Mouse (Mus musculus) kidney, adult 9 months (tissue): ENCODE results near the gene Jaml.
"Not testable (repeated sequence)": the region's sequence is repeated elsewhere in the genome, so short reads cannot be mapped to it uniquely, and the experiment has no call there.

Experiments used
- DNase-seq: peaks from one replicate; pipeline ENCODE4 v3.0.0; 2022

Gene Jaml

DNA sequence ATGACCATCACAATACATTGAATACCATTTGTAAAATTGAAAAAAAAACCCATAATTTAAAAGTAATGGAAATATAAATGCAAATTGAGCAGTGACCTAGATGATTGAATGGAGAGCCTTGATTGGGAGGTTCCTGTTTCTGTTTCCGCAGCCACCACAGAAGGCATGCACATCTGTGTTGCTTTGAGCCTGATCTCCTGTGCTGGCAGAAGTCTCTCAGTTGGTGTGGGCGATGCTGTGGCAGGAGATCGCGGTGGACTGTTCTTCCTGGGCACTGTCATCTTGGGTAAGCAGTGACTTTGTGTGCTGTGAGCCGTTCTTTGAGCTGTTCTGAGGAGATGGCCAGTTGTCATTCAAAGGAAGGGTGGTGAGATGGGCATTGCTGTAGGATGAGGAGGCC, at the start of gene Jaml:
Gene Jaml (plus strand): TSS at position 173 of the 400 bp plus-strand sequence.
- DNase-seq, result no peak

DNA sequence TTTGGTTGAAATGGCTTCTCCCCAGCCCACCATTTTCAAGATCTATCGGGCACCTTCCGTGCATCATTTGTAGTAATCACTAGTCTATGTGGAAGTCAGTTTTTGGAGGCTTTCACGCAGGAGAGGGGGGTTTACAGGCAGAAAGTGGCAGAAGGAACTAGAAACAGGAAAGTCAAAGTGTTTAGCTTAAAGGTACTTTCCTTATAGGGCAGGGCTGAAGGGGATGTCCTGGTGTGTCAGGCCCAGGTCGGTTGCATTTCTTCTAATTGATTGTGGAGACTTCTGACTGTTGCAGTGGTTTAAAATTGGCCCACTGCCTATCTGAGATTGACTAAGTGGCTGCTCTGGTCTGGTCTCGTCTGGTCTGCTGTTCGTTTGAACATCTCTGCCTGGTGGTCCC, 48.6 kb upstream of the Jaml start:
- no peak for DNase-seq

DNA sequence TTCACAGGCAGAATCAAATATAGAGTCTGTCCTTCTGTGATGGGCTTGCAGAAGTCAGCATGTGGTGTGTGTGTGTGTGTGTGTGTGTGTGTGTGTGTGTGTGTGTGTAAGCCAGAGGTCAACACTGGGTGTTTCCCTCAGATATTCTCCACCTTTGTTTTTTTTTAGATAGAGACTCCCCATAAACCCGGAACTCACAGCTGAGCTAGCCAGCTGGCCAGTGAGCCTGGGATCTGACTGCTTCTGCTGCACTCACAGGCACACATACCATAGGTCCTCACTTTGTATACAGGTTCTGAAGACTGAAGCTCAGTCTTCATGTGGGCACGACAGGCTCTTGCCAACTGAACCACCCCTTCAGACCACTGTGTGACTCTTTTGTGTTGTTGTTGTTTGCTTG, 46.7 kb upstream of the Jaml start:
- DNase-seq, result no peak

DNA sequence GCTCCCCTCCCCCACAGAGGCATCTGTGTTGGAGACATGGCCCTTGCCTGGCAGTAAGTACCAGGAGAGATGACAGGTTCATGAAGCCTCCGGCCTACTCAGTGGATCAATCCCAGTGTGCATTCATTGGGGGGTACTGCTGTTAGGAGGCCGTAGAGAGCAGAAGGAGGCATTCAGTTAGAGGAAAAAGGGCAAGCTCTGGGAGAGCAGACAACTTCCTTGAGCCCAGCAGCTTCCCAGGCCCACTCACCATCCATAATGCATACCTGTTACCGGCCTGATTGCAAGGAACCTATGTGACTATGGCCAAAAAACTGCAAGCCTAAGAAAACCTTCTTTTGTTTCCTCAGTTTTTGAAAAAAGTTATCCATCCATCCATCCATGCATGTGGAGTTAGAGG, 44.5 kb upstream of the Jaml start:
- no peak for DNase-seq

DNA sequence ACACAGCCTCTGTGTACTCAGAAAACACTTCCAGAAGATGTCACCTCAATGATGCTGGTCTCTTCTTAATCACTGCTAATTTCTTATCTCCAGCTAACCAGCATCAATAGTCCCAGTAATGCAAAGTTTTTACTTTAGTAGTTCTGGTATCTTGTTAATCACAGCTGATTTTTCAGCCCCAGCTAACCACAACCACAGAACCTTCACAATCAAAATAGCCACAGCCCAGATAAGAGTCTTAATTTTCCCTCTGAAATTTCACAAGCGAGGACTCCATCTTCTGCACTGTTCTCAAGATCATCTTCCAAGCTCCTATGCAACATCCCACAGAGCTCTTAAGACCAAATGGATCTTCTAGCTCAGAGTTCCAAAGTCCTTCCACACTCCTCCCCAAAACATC, 41.2 kb upstream of the Jaml start:
- not testable (repeated sequence) for DNase-seq

DNA sequence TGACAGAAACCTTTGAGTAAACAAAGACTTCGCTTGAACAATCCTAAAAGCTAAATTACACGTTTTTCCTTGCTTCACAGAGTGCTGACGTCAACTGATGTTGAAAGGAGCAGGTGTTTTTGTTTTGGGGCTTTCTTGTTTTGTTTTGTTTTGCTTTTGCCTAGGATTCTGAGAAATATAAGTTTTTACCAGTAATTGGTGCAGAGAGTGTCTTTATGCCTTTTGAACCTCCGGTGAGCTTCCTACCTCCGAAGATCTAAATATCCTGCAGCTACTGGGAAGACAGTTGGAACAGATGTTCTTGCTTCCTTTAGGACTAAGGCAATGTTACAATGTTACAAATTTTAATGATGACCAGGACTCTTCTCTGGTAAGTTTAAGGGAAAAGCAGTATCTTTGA, 39.5 kb upstream of the Jaml start, which contains the start of gene Mpzl2:
Gene Mpzl2 (plus strand): TSS at position 301 of the 400 bp plus-strand sequence.
- no peak for DNase-seq

DNA sequence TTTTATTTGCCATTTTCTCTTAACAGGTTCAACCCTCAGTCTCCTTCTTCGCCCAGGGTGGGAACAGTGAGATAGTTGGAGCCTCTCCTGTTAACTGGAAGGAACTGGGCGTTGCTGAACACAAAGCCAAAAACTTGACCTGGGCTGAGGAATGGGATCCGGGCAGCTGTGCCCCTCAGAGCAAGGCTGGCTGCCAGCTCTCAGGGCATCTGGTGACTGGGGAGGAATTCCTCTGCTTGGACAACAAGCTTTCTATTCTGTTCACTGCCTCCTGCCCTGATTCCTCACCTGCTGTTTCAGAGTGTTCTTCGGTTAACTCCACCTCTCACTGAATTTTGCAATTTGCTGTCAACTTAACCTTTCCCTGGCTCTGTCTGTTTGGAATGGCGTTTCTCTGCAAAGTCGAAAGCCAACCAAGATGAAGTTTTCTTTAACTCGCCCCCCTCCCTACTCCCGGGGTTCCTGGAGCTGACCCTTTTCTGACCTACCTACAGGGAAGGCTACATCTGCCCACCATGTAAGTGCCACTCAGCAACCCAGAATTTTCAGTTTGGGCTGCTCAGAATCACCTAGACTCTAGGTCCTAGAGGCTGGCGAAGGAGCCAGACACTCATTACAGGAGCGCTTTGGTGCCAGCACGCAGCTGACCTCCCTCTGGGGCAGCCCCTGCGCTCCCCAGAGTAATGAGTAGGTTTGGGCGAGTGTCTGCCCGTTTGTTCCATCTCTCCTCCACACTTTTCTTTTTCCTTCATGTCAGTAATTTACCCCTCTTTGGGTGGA, 38.7 kb upstream of the Jaml start:
- DNase-seq, result peak; percentile 44

DNA sequence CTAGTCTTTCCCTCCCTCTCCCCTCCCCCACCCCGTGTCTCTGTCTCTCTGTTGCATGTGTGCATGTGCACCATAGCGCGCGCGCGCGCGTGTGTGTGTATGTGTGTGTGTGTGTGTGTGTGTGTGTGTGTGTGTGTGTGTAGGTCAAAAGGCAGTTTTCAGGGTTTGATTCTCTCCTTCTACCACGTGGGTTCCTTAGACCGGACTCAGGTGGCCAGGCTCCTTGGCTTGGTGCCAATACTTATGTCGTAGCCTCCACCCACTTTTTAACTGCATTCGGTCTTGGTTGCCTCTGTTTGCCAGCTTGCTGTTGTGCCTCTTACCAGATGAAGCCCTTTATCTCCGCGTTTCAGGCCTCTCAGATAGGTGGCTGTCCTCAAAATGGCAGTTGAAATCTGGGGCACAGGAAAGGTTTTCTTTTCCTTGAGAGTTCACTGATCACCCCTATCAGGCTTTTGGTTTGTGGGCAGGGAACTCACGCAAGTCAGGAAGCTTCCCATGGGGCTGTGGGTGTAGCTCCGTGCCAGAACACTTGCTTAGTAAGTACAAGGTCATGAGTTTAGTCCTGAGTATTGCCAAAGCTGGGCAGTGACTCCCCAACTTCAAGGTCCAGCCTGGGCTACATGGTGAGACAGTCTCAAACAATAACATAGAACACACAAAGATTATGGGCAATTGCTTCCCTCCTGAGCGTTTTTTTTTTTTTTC, 37.7 kb upstream of the Jaml start:
- peak; percentile 64 for DNase-seq

DNA sequence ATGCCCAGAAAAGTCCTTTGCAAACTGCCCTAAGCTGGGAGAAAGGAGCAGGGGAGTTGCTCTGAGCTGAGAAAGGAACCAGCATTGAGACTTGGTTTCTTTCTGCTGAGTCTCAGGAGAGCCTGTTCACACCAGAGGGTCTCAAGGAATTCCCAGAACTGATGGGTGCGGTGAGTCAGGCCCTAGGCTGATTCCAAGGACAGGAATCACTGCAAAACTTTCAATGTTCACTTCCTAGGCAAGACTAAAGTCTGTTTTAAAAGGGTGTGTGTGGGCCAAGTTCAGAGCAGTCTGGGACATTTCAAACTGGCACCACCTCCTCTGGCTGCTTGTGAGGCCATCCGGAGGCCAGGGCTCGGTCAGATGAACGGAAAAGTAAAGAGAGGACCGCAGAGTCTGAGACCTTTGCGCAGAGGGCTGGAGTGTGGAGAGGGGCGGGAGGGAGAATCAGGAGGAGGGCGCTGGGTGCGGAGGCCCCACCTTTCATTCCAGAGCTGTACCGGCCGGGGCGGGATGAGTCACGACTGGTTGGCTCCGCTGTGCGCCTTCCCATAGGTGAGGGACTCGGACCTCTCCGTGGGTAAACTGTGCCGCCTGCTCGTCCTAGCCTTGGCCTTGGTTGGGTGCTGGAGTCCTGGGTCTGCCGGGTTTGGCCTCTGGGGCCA, 36.8 kb upstream of the Jaml start:
- peak; percentile 90 for DNase-seq

DNA sequence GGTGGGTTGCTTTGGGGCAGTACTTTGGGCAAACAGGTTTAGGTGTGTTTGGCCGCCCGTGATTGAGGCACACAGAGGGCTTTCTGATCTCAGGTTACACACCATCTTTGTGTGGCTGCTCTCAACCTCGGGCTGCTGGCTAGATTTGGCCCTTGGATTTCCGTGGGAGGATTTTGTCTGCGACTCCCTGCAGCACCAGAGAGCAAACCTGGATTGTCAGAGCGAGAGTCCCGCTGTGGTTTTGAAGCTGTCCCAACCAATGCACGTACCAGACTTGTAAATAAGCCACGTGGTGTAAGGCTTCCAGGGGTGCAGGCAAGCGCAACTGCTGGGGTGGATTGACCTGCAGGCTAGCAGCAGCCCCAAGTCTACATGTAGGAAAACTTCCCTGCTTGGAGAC, 36.0 kb upstream of the Jaml start:
- DNase-seq, result peak; percentile 58

DNA sequence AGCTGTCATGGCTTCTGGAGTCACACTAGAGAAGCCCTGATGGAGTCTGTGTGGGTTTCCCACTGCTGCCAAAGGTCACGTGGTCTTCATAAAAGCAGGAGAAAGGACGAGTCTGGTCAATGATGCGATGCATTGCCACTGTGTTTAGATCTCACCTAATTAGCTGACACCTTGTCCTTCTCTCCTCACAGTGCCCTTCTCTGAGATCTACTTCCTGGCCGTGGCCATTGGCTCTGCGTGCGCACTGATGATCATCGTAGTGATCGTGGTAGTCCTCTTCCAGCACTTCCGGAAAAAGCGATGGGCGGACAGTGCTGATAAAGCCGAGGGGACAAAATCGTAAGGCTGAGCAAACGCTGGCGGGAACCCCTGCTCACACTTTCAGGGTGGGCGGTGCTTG, 32.0 kb upstream of the Jaml start:
- no peak for DNase-seq

DNA sequence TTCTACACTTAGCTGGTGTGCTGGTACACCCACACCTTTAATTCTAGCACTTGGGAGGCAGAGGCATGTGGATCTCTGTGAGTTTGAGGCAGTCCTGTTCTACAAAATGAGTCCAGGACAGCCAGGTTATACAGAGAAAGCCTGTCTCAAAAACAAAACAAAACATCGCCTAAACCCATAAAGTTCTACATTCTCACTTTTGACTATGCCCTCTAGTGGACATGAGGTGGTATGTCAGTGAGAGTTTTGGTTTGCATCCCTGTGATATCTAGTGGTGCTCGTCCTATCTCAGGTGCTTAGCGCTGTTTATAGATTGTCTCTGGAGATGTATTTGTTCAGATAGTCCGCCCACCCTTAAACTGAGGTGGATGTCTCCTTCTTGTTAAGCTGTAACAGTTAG, 30.5 kb upstream of the Jaml start:
- peak; percentile 58 for DNase-seq

DNA sequence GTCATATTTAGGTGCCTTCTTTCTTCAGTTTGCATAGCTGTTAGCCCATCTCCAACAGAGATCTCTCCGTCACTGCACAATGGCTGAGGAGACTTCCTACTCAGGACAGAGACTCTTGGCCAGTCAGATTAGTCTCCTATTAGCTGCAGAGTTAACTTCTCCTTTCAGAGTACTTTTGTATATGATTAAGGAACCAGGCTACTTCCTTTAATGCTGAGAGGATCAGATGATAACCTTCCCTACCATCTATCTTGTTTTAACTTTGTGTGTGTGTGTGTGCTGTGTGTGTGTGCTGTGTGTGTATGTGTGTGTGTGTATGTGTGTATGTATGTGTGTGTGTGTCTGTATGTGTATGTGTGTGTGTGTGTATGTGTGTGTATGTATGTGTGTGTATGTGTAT, 29.3 kb upstream of the Jaml start:
- DNase-seq, result no peak

DNA sequence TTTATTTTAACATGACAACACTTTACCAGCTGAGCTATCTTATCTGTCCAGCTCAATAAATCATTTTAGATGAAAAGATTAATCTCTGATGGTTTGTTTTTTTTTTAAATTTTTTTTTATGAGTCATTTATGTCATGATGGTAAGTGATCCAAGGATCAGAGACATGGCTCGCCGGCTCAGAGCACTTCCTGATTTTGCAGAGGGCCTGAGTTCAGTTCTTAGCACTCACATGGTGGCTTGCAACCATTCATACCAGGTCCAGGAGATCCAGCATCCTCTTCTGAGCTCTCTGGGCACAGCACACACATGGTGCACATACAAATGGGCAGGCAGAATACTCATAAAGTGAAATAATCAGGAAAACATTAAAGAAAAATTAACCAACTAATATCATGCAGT, 28.7 kb upstream of the Jaml start:
- DNase-seq, result no peak

DNA sequence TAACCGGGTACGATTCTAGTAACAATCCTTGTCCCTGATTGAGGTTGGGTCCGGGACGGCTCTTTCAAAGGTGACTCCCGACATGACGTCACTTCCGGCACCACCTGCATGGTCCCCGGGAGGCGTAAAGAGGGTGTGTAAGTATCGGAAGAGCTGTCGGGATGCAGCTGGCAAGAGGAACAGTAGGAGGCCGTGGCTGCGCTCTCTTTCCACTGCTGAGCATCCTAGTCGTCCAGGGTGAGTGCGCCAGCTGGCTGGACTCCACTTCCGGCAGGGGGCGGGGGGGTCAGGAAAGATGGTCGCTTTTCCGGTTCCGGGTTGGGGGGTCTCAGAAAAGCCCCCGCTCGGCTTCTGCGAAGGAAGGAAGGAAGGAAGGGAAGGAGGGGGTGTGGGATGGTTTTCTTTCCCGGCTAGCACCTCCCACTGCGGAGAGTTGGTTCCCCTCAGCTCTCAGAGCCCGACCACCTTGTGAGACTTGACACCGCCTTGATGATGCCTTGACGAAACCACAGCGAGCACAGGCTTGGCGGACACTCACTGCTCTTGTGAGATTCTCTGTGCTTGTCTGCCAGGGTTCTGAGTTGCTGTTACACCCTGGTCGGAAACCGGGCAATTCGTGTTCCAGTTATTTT, 23.8 kb upstream of the Jaml start, which contains the start of gene Mpzl3:
Gene Mpzl3 (plus strand): TSS at position 105 of the 632 bp plus-strand sequence.
- peak; percentile 89 for DNase-seq

DNA sequence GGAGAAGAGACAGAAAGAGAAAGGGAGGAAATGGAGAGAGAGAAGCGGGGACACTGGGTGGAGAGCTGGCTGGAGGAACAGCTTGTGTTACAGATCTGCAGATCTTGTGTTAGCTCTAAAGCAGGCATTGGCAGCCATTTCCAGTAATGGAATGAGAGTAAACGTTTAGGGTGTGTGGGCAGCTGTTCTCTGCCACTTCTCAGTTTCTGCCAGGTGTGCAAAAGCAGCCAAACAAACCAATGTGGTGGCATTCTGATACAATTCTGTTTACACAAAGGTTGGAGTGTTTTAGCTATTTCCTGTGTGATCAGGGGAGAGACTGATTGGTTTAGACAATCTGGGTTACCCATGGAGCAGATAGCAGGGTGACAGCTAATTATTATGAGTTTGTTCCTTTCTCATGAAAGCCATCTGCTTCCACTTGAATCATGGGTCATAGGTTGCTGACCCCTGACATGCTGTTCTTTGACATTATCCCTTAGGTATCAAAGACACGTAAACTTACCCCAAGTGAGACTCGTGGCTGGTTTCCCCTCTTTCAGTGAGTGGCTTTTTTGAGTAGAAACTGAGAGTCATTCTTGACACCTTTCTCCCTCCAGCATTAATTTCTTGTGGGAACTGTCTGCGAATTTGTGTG, 20.6 kb upstream of the Jaml start:
- DNase-seq, result no peak

DNA sequence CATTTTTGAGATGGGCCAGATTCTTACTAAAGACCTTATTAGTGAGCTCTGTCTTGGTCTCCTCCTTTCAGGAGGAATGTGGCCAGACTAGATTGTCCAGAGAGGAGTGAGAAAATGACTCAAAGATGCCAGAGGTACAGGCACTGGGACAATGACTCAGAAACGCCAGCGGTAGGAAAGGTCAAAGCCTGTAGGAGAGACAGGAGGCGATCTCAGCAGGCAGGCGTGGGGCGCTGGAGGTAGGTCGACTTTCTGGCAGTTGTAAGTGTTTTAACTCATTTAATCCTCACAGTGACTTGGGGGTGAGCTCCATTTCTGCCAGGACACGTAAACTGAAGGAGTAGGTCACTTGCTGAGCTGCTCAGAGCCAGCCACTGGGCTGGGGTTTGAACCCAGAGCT, 18.8 kb upstream of the Jaml start:
- DNase-seq, result no peak

DNA sequence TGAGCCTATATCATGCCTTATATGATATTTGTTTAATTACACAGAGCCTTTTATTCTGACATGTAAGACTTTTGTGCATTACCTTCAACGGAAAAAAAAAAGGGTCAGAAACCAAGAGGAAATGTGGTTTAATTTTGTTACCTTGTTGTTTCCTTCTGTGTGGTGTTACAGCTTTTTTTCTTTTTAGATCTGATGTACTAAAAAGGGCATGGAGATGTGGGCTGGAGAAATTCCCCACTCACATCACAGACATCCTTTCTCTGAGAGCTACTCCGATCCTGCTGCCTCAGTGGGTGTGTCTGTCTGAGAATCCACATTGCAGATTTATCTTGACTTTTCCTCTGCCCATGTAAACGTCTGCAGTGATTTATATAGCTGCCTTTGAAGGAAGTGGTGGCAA, 16.3 kb upstream of the Jaml start:
- no peak for DNase-seq

DNA sequence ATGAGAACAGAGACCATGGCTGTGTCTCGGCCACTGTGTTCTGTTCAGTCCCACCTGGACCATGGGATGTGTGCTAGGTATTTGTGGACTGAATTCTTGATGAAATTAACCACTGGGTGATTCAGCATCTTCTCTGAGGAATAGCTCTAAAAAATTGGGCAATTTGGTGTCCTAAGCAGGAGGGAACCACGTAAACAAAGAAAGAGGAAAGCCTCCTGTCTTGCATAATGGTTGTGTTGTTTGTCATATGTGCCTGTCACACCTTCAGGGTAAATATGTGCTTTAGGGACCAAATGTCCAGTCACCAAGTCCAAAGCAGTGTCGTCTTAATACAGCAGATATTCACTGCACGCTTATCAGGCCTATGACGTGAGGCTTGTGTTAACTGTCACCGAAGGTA, 14.6 kb upstream of the Jaml start:
- no peak for DNase-seq

DNA sequence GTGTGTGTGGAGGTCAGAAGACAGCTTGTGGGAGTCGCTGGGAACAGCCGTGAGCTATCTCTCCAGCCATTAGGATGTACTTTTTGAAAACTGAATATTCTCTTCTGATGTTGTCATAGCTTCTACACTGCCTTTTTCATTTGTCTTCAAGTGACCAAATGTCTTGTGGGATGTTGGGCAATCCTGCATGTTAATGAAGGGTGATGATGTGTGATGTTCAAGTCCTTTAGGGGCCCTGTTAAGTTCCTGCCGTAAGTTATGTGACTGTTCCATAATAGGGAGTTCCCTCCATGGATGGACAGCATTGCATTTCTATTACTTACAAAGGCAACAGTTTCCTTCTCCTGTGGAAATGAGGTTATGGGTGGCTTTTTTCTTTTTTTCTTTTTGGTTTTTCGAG, 12.2 kb upstream of the Jaml start:
- DNase-seq, result no peak

DNA sequence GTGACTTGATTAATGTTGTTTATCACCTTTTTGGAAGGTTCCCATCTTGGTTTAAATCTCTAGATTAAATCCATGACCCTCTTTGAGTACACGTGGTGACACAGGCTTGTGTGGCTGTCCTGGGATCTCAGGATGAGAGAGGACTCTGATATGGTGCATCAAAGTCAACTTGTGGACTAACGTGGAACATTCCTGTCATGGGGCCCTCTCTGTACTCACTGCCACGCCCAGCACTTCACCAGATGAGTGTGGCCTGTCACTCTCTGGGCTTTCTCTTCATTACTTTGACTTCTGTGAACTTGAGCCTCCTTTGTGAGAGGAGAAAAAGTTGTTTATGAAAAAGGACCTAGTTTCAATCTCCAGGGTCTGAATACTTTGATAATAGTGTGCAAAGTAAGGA, 7.2 kb upstream of the Jaml start:
- no peak for DNase-seq

DNA sequence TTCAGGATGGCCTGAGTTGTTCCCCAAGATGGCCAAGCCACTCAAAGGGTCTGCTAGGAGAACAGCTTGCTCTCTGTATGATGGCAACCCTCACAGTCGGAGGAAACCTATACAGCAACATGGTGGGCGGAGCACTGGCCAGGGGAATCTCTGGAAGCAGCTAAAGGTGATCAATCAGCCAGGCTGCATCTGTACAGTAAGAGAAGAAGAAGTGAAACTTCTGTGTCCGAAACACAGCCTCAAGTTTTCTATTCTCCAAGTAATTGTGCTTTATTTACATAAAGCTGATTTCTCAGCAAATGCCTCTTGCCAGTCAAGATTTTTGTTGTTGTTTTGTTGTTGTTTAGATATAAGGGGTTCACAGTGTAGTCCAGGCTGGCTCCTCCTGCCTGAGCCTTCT, 1.1 kb upstream of the Jaml start:
- no peak for DNase-seq

DNA sequence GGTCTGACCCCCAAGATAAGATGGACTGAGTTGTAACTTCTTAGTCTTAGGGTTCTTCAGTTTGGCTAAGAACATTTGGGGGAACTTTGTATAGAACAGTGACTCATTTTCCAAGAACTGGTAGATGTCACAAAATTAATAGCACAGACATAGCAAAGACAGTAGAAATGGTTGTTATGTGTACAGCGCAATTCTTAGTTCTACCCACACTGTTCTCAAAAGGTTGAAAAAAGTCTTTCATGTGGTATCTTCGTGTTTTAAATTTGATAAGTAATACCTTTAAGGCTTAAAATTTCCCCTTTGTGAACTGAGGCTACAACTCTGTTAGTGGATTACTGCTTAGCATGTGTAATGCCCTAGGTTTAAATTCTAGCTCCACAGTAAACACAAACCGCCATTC, 4.1 kb downstream of the Jaml start:
- no peak for DNase-seq
